Mouse (Mus musculus): ENCODE results near the gene Mapt.

Gene Mapt

DNA sequence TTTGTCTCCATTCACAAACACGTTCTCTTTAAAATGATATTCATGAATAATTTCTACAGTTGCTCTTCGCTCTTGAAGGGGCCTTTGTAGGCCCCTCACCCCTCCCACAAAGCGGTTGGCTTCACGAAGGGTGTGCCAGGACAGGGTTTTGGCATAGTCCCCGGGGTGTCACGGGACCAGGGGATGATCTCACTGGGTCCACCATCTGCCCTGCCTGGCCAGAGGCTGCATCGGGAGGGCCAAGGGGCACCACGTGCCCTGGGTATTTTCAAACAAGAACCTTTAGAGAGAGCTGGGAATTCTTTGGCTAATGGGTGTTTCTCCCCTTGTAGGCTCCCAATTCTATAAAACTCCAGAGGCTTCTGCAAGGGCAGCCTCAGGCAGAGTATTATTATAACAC is 41.2 kb downstream of the Mapt start:
- in situ Hi-C loops (cut with MboI, MseI) = no loop called here

DNA sequence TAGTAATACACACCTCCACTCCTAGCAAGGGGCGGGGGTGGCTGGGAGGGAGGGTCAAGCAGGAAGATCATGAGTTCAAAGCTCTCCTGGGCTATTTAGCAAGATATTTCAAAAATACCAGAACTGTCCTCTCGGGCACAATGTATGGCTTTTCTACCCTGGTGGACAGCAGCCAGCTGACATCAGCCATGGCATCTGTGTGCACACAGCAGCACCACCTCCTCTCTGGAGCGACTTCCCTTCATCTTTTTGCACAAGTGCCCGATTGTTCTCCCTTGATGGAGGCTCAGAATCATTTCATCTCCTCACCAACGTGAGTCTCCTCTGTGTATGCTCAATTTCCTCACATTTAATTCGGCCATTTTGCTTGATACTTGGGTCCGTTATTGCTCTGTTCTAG is 44.6 kb downstream of the Mapt start:
- in situ Hi-C loops (cut with MboI, MseI) = no loop called here

DNA sequence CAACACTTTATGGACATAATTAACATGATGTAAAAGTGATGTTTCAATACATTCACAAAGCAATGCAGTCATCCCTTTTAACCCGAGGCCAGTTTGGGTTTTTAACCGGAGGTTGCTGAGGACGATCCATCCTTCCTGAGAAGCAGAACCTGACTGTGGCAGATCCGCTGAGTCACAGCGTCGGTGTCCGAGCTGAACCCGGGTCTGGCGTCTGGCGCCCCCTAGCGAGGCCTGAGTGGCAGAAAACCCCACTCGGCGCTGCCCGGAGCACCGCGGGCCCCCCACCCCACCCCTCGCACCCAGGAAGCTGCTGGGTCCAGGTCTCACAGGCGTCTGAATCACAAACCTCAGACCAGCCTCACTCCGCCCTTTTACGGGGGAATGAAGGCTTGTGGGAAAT is 47.0 kb downstream of the Mapt start:
- in situ Hi-C loops (cut with MboI, MseI) = no loop called here

DNA sequence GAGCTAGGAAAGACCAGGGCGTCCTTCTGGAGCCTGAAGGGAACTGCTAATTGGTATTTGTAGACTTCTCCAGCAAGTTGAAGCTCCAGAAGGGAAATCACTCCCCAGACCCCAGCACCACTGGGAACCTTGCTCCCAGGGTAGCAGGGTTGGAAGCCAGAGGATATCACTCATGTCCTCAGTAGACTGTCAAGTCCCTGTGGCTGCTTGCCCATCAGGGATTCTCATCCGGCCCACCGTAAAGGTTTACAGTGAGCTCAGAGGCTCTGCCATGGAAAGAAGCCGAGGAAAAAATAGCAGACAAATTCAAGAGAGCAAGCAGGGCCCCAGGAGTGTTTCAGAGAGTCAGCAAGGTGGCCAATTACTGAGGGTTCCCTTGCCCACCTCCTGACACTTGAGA is 47.9 kb downstream of the Mapt start:
- in situ Hi-C loops (cut with MboI, MseI) = no loop called here

DNA sequence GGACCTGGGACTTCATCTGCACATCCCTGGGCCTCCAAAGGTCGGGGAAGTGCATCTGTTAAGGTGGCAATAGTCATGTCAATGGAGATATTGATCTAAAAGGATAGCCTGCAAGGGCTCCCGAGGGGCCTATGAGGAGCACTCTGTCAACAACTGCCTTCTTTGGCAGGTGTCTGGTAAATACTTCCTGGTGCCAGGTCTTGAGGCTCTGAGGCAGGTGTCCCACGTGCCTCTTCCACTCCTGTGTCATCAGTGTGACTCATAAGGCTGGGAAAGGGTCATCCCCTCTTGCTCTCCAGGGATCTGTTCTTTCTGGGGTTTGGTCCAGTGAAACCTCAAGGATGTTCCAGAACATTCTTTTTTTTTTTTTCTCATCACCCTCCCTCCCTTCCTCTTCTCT is 48.3 kb downstream of the Mapt start:
- in situ Hi-C loops (cut with MboI, MseI) = no loop called here

DNA sequence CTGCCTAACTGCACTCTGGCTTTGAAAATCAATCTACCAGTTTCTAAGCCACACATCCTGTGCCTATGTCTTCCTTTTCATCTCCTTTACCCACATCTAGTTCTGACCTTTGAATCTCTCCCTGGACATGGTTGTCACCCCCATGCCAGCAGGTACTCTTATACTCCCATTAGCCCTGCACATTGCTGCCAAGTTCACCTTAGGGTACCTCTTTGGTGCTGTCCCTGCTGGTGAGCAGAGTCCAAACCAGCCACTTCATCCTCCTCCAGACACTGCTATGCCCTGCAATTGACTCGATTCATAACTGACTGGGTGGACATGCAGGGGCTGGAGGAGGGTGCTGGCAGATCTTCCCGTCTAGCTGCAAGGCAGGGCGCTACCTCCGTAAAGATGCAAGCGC is 50.3 kb downstream of the Mapt start:
- in situ Hi-C loops (cut with MboI, MseI) = no loop called here

DNA sequence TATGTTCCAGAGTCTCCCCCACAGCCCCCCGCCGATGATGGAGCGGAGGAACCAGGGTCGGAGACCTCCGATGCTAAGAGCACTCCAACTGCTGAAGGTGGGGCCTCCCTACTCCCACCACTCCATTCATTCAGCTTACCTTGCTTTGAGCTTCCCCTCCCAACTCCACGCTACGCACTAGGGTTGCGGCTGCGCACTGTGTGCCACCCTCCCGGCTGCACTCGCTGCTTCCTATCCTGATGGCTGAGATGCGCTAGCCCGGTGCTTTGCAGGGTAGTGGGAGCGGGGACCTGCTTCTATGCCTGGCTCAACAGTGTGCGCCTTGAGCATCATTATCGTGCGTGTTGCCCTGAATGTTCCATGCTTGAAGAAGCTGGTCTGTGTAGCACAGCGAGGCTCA is 55.9 kb downstream of the Mapt start:
- in situ Hi-C loops (cut with MboI, MseI) = no loop called here

DNA sequence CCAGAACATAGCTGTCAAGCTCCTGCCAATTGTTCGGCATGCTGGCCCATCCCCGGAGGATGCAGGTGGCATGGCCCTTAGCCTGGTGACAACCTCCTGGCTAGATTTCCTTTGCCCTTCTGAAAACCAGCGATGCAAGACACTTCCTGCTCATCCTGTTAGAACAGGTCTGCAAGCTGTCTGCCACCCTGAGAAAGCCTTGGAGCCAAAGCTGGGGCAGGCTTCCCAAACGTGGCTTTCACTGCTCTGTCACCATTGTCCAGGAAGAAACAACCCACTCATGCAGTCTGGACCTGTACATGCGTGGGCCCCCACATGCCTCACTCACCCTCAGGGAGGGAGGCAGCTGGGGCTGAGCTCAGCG is 57.6 kb downstream of the Mapt start:
- in situ Hi-C loops (cut with MboI, MseI) = no loop called here

DNA sequence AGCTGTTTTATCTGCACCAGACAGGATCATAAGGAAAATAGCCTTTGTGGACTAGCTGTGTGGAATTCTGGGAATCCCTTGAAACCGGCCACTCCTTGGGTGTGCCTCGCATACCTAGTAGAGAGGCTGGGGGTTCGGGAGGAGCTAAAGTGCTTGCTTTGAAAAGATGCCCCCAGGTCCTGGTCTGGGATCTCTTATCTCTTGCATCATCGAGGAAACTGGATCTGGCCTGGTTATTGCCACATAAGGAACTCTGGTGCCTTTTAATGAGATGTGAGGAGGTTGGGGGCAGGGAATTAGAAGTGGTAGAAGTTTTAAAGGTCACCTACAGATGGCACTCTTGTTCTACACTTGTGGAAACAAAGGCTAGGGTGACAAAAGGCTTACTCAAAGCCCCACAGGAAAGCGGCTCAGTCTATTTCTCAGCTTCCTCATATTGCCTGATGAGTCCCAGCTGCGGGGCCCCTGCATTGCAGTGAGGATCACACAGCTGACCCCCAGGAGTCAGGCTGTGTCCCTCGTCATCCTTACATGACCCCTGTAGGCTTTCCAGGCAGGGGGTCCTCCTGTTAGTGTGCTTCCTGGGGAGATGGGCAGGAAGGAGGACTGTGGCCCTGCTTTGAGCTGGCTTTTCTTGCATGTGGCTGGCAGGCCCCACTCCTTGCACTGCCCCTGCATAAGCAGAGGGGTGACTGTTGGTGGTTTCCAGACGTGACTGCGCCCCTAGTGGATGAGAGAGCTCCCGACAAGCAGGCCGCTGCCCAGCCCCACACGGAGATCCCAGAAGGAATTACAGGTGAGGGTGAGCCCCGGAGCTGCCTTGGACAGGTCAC is 58.2 kb downstream of the Mapt start:
- in situ Hi-C loops (cut with MboI, MseI) = no loop called here

DNA sequence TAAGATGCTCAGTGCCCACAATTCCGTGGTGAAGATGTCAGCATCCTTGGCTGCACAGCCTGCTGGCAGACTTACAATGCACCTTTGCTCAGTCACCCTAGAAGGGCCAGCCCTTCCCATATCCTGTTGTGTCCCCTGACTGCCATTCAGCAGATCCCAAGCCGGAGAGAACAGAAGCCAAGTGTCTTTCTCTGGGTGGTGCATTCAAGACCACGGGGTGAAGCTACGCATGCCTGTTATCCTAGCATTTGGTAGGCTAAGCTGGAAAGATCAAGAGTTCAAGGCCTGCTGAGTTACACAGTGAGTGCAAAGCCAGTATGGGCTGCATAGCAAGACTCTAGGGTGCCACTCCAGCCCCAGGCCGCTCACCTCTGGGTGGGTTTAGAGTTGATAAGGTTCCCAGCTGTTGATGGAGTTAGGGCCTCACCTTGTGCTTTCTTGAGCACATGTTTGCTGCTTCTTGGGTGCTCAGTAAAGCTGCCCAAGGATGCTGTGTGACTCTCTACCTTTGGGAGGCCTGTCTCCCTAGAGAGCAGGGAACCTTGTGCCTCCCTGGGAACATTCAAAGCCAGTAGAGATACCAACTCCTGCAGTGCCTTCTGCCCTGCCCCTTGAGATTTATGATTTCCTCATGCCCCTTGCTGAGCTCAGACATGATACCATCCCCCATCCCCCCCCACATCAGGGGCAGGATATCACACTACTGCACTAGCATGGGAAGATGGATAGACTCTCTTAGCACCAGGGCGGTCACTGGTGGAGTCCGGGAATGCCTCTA is 61.4 kb downstream of the Mapt start:
- in situ Hi-C loops (cut with MboI, MseI) = no loop called here

DNA sequence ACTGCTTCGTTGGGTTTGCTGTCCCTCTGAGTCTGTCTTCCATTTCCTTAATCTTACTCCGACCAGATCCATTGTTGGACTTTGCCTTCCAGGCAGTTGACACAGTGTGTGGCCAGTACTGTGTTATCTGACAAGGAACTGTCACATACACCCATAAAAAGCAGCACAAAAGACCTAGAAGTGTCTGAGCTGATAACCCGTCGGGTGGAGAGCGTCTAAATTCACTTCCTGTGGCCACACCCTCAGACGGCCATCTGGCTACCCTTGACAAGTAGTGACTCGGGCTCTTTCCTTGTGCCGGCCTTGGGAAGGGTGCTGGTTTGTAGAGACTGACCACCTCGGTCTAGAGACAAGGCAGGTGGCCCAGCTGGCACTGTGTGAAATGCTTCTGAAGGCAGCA is 62.1 kb downstream of the Mapt start:
- in situ Hi-C loops (cut with MboI, MseI) = no loop called here

DNA sequence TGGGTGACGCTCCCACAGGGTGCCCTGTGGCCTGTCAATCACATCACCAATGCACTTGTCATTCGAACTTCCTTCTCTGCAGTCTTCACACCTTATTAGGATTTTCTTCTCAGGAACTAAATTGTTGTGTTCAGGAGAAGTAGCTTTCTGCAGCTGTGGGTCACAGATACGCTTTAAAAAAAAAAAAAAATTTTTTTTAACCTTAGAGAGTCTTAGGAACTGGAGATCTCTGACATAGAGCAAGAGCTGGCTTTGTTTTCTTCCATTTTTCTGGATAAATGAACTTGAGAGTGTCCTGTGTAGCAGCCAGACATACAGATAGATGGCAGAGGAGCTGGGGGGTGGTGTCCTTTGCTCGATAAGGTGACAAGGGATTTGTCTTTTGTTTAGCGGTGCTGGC is 64.0 kb downstream of the Mapt start:
- in situ Hi-C loops (cut with MboI, MseI) = no loop called here

DNA sequence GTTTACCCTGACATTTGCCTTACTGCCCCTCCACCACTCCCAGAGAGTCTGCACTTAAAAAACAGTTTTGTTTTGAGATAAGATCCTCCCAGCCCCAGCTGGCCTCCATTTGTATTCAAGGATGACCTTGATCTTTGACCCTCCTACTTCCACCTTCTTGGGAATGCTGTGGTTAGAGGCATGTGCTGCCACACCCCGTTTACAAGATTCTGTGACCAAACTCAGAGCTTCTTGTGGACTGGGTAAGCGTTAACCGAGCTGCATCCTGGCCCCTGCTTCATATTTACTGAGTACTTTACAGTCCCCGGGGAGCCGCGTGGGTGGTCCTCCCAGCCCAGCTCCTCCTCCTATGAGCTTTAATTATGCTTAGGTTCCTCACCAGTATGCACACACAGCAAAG is 64.5 kb downstream of the Mapt start:
- in situ Hi-C loops (cut with MboI, MseI) = no loop called here

DNA sequence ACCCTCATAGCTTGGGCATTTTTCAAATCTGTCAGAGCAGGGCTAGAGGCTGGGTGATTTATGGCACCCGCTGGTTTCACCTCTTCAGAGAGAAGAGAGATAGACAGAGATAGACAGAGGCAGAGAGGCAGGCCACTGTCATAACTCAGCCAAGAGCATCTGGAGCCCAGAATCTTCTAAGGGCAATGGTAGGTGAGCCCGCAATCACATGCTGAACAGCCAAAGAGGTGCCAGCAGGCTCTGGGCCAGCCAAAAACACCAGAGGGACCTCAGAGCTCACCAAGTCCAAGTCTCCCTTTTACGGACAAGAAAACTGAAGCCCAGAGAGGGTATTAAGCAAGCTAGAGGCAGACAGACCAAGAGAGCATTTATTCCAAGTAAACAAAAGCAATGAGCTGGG is 66.5 kb downstream of the Mapt start:
- in situ Hi-C loops (cut with MboI, MseI) = no loop called here

DNA sequence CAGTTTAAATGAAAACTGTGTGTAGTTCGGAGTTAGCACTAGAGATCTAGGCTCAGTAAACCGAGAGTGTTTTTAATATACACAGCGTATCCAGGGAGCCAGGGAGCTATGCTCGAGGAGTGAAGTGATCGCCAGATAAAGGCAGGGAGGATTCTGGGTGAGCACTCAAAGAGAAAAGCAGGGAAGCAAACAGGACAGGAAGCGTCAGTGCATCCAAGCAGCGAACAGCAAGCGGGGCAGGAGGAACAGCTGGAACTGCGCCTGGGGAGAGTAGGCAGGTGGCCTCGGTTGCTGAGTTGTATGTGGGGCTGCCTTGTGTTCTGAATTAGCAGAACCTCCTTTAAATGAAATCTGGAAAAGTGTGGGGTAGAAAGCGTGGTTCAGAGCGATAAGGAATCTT is 71.4 kb downstream of the Mapt start:
- in situ Hi-C loops (cut with MboI, MseI) = no loop called here

DNA sequence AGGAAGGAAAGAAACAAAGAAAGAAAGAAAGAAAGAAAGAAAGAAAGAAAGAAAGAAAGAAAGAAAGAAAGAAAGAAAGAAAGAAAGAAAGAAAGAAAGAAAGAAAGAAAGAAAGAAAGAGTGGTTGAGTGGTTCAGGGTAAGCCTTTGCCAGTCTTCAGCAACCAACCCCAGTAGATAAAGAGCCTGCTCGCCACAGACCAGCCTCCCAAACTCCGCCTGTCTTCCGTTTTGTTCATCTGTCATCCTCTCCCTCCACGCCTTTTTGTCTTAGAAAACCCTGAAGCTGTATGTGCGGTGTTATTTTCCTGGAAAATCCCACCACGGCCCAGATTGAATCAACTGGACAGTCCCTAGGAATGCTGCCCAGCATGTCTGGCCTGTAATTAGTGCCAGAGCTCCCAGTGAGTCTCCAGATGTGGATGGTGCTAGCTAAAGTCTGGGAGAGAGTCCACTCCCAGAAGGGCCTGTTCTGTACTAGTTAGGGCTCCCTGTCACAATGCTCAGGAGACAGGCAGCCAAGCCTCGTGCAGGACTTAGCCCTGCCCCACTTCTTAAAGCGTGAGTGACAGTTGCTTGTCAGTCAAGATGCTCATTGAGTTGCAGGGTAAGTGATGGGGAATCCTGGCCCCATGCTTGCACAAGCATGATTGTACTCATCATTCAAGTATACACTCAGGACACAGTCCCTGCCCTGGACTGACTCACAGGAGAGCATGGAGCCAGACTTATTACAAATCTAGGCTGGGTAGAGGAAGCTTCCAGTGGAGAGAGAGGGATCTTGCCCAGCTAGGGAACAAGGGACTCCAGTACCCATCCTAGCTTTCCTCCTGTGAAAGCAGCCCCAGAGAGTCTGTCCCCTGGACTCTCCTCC is 72.1 kb downstream of the Mapt start:
- in situ Hi-C loops (cut with MboI, MseI) = no loop called here

DNA sequence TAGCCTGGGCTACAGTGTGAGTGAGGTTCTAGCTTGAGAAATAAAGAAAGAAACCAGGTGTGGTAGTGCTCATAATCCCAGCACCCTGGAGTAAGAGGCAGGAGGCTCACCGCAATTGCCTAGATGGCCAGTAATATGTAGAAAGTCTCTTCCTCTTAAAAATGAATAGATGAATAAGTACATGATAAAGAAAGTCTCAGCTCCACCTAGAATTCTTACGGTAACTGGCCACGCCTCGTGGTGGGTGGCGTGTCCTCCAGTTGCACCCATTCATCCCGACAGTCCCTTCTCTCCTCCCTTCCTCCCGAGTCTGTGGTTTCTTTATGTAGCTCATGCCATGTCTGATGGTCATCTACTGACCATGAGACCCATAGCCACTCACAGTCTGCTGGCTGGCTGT is 74.5 kb downstream of the Mapt start:
- in situ Hi-C loops (cut with MboI, MseI) = no loop called here

DNA sequence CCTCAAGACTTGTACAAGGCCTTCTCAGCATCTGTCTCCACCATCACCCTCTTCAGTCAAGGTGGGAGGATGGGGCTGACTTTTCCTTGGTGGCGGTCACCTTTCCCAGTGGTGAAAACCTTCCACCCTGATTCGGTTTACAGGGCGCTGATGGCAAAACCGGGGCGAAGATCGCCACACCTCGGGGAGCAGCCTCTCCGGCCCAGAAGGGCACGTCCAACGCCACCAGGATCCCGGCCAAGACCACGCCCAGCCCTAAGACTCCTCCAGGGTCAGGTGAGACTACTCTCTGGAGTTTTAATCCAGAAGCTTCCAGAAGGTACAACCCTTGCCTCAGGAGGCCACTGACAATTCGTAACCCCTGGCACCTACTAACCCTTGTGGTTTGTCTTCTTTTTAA is 75.3 kb downstream of the Mapt start:
- in situ Hi-C loops (cut with MboI, MseI) = no loop called here

DNA sequence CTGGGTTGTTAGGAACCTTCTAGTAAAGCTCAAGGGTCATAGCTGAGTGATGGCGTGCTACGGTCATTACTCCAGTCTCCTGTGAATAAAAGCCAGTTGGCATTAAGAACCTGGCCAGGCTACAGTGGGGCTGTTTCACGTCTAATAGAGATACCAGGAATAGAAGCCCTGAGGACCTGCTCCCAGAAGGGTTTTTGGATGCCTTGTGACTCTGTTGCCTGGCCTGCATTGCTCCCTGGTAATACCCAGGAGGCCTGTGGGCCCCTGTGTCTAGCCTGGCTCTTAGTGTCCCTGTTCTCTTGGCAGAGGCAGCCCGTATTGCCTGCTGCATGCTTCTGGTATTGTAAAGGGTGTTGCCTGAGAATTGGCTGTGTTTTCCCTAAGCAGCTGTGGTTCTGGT is 75.9 kb downstream of the Mapt start:
- in situ Hi-C loops (cut with MboI, MseI) = no loop called here

DNA sequence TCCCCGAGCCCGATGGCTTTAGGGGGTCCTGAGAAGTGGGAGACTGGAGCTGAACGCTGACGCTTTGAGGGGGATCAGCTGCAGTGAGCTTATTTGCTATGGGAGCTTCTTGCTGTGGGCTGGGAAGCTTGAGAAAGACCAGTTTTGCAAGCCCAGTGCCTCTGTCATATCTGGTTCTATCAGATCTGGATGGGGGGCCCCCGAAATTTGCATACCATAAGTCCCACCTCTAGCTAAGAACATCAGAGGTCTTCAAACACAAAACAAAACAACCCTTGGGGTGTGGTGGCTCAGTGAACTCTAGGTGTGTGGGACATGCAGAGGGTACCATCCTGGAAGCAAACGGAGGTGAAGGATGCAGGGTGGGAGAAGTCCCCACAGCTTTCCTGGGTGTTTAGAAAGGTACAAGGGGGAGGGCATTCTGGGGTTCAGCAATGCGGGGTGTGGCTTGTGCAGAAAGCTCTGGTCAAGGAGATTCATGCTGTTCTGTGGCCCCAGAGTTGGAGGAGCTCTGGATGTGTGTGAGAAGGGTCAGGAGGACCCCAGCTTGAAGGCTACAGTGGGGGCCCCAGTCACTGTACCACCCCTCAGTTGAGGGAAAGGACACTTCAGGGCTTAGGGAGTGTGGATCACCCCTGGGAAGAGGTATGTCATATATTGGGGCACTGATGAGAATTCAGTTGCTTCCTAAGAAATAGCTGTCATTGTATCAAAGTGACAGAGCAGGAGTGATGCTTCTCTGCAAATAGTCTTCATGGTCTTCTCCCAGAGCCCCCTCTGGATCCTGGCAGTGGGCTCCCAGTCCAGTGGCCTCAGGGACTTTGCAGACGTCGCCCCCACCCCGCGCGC is 78.4 kb downstream of the Mapt start:
- in situ Hi-C loops (cut with MboI, MseI) = no loop called here

DNA sequence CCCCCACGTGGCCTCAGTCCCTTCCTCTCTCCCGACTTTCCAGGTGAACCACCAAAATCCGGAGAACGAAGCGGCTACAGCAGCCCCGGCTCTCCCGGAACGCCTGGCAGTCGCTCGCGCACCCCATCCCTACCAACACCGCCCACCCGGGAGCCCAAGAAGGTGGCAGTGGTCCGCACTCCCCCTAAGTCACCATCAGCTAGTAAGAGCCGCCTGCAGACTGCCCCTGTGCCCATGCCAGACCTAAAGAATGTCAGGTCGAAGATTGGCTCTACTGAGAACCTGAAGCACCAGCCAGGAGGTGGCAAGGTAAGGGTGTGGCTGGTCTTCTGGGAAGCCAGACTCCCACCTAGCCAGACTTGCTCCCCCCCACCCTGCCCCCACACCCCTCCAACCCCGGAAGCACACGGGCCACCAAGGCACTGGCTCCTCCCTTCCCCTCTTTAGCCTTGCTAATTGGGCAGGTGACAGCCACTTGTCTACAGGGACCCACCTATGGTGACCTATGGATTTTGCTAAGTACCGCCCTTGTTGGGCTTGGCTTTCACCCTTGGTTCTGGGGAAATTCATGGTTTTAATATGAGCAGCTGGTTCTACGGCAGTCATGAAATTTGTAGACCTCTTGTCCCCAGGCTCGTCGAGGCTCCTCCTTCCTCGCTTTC is 79.2 kb downstream of the Mapt start:
- in situ Hi-C loops (cut with MboI, MseI) = no loop called here

Data from T-helper 1 cell (primary cell).